Mouse (Mus musculus) ovary, postnatal 36 days (tissue): ENCODE data around the gene Ifna5.

Experiments used
- DNase-seq: peaks from one replicate; pipeline ENCODE4 v3.0.0; 2022; ENCODE audit warnings: low spot score, mixed read lengths

The Ifna5 gene

GRCm38 (mm10) chr4:88864599-88864998 lies 29.3 kb downstream of the Ifna5 start:
- no peak for DNase-seq

- no peak for DNase-seq
Measured at GRCm38 (mm10) chr4:88865011-88865569, 29.8 kb downstream of the Ifna5 start.

GRCm38 (mm10) chr4:88867366-88867925 lies 32.1 kb downstream of the Ifna5 start:
- DNase-seq, result peak; percentile 69

- DNase-seq, result peak; percentile 14
Measured at GRCm38 (mm10) chr4:88867926-88868911, 32.9 kb downstream of the Ifna5 start.

GRCm38 (mm10) chr4:88872691-88873090 lies 37.4 kb downstream of the Ifna5 start:
- no peak for DNase-seq

- DNase-seq, result no peak
Measured at GRCm38 (mm10) chr4:88875435-88876095, 40.2 kb downstream of the Ifna5 start.

GRCm38 (mm10) chr4:88876520-88876919 lies 41.2 kb downstream of the Ifna5 start:
- no peak for DNase-seq

- no peak for DNase-seq
Measured at GRCm38 (mm10) chr4:88878246-88878645, 42.9 kb downstream of the Ifna5 start.

- DNase-seq, result no peak
Measured at GRCm38 (mm10) chr4:88878772-88879171, 43.4 kb downstream of the Ifna5 start.

GRCm38 (mm10) chr4:88880101-88880500 lies 44.8 kb downstream of the Ifna5 start, which contains the start of gene Ifne:
Gene Ifne (minus strand): TSS chr4:88880201.
- no peak for DNase-seq
